Mouse (Mus musculus): ENCODE data around the gene Aldh1b1.

The Aldh1b1 gene

GRCm38 (mm10) chr4:45798964-45799363, at the start of gene Aldh1b1:
Aldh1b1 (plus strand) TSS chr4:45799022.
- DNase-seq (ENCODE audit: low spot score in 2 of 2): peak; percentile 32 to 48

GRCm38 (mm10) chr4:45749449-45749848, 49.4 kb upstream of the Aldh1b1 start:
- DNase-seq (ENCODE audit: low spot score in 2 of 2): no peak

- DNase-seq (ENCODE audit: low spot score in 2 of 2): no peak
These were observed 48.3 kb upstream of the Aldh1b1 start for GRCm38 (mm10) chr4:45750477-45750876.

DNA sequence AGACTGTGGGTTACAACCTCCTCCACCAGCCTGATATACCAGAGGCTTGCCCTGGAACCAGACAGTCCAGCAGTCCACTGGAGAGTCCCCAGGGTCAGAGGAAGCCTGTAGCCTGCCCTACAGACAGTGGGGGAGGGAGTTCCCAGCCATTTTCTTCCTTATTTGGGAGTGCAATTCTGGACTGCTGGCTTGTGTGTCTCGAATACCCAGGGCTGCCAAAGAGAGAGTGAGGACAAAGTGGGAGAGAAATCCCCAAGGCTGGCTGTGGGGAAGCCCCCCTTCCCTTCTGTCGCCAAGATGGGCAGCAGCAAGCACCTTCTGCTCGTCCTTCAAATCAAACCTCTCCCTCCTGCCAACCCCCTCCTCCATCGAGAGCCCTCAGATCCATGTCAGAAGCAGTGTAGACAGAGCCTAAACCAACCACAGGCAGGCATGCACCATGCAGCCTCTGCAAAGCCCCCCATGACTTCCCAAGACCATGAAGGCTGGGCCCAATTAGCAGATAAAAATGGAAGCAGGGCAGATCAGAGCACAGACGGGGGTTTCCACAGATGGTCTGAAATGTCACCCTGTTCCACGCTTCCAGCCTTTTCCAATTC, 45.5 kb upstream of the Aldh1b1 start:
- DNase-seq (ENCODE audit: low spot score in 2 of 2): no peak

GRCm38 (mm10) chr4:45754171-45754570, 44.7 kb upstream of the Aldh1b1 start:
- DNase-seq (ENCODE audit: low spot score in 2 of 2): no peak

DNA sequence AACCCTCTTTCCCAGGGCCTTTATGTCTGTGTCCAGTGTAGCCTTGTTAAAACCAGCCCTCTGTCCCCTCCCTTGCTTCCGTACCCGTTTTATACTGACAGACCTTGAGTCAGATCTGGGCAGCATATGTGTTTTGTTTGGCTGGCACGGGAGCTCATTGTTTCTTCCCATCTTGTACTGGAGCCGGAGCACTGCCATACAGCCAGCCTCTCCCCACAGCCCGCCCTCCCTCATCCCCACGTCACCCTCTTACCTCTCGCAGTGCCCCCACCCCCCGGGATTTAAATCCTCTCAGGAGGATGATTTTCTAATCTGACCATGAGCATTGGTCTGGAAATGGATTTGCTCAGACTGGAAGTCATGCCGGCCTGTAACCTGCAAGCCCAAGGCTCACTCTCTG, 43.7 kb upstream of the Aldh1b1 start:
- DNase-seq (ENCODE audit: low spot score in 2 of 2): no peak

GRCm38 (mm10) chr4:45755881-45756280, 42.9 kb upstream of the Aldh1b1 start:
- DNase-seq (ENCODE audit: low spot score in 2 of 2): no peak

- DNase-seq (ENCODE audit: low spot score in 2 of 2): no peak
These were observed 40.9 kb upstream of the Aldh1b1 start for GRCm38 (mm10) chr4:45757941-45758340.

- DNase-seq (ENCODE audit: low spot score in 2 of 2): no peak
These were observed 39.4 kb upstream of the Aldh1b1 start for GRCm38 (mm10) chr4:45759411-45759810.

DNA sequence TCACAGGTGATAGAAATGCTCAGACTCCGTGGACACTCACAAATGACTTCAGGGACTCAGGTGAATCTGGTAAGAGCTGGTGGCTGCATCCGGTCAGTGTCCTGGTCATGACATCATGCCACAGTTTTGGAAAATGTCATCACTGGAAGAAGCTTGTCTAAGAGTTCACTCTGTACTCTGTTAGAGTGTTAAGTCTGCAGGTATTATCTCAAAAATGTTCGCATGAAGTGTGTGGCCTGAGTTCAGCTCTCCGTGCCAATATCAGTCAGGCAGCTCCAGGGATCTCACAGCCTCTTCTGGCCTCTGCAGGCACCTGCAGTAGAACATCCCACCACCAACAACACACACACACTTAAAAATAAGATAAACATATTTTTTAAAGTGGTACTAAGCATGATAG, 36.2 kb upstream of the Aldh1b1 start:
- no peak for DNase-seq (ENCODE audit: low spot score in 2 of 2)

- peak in 1 of 2 experiments; percentile 16 for DNase-seq (ENCODE audit: low spot score in 2 of 2)
These were observed 35.3 kb upstream of the Aldh1b1 start for GRCm38 (mm10) chr4:45763288-45764140.

GRCm38 (mm10) chr4:45764141-45764494, 34.7 kb upstream of the Aldh1b1 start:
- DNase-seq (ENCODE audit: low spot score in 2 of 2): no peak

GRCm38 (mm10) chr4:45765121-45765564, 33.7 kb upstream of the Aldh1b1 start:
- DNase-seq (ENCODE audit: low spot score in 2 of 2): no peak

- no peak for DNase-seq (ENCODE audit: low spot score in 2 of 2)
These were observed 33.1 kb upstream of the Aldh1b1 start for GRCm38 (mm10) chr4:45765565-45766201.

GRCm38 (mm10) chr4:45766774-45767173, 32.0 kb upstream of the Aldh1b1 start:
- DNase-seq (ENCODE audit: low spot score in 2 of 2): no peak

- peak; percentile 6 to 17 for DNase-seq (ENCODE audit: low spot score in 2 of 2)
These were observed 30.8 kb upstream of the Aldh1b1 start for GRCm38 (mm10) chr4:45767891-45768558.

GRCm38 (mm10) chr4:45769141-45769540, 29.7 kb upstream of the Aldh1b1 start:
- no peak for DNase-seq (ENCODE audit: low spot score in 2 of 2)

DNA sequence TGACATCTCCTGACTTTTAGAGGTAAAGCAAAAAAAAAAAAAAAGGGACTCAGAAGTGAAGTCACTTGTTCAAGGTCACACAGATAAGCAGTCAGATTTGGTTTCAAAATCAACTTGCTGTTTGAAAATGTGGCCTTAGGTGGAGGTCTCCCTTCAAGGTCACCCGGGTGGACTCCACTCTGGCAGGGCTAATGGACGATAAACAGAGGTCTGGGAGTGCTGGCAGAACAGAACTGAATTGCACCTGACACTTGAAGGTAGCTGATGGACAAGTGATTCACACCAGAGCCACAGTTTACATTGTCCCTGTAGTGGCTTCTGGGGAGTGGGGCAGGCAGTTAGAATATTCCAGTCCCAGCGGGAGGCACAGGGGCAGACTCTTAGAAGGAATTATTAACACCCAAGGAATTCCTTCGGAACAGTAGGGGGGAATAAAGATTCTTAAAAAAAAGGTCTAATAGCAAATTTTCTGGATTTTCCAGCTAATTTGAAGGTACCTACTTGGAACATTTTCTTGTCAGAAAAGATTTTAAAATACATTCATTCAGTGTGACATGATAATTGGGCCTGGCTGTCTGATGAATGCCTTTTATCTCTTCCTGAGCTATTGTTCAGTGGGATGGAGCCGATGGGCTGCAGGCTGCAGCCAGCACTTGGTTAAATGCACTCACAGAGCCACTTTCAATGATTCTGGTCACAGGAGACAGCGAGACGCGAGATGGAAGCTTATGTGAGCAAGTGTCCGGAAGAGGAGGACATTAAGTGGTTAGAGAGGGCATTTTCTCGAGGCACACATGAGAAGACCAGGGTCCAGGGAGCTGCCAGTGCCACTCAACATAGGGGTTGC, 28.8 kb upstream of the Aldh1b1 start:
- DNase-seq (ENCODE audit: low spot score in 2 of 2): no peak

- no peak for DNase-seq (ENCODE audit: low spot score in 2 of 2)
These were observed 28.2 kb upstream of the Aldh1b1 start for GRCm38 (mm10) chr4:45770638-45771033.

GRCm38 (mm10) chr4:45771173-45771572, 27.6 kb upstream of the Aldh1b1 start:
- no peak for DNase-seq (ENCODE audit: low spot score in 2 of 2)

DNA sequence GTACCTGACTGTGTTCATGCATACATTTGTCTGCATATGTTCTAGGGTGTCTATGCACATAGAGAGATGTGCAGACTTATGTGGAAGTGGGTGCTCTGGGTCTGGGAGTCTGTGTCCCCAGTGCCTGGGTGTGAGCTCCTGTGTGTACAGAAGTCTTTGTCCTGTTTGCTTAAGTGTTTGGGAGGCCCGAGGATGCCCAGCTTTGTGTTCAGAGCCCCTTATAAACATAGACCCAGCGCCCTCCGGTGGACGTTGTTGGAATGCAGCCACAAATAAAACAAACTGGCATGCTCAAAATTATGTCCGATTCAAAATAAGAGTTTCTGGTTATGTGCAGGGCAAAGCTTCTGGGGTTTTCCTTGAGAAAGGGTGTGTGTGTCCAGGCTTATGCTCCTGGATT, 27.2 kb upstream of the Aldh1b1 start:
- DNase-seq (ENCODE audit: low spot score in 2 of 2): peak in 1 of 2 experiments; percentile 40

Data from thymus, postnatal 10 days (tissue).